Mouse (Mus musculus) small intestine, adult 2 months (tissue): ENCODE data around the gene Ccdc30. TPM values are rescaled to one million over a fixed set of nuclear protein-coding genes. Genes with fewer than 3 reads are reported as not detected.
A peak's percentile ranks its signal among the peaks of the same experiment; 100 is the strongest.

Experiments used
- H3K27ac ChIP-seq: fragments of 200-500 bp; 2 replicates; pipeline ENCODE4 v1.5.1; 2012; ENCODE audit warnings: low read depth, low read length, control low read depth, inconsistent platforms; ENCODE audit not compliant: insufficient read depth
- H3K27me3 ChIP-seq: fragments of 200-500 bp; 2 replicates; pipeline ENCODE4 v1.6.1; 2012; ENCODE audit warnings: mild to moderate bottlenecking, moderate library complexity, low read length, inconsistent platforms; ENCODE audit not compliant: control insufficient read depth, insufficient read depth
- H3K36me3 ChIP-seq: fragments of 200-500 bp; 2 replicates; pipeline ENCODE4 v1.6.1; 2012; ENCODE audit warnings: mild to moderate bottlenecking, low read length, control low read depth, inconsistent platforms; ENCODE audit not compliant: control insufficient read depth, insufficient read depth
- H3K4me1 ChIP-seq: fragments of 200-500 bp; 2 replicates; pipeline ENCODE4 v1.6.1; 2012; ENCODE audit warnings: low read length, inconsistent platforms, mixed read lengths; ENCODE audit not compliant: control insufficient read depth, insufficient read depth, insufficient read length
- H3K4me3 ChIP-seq: fragments of 200-500 bp; 2 replicates; pipeline ENCODE4 v1.5.1; 2012; ENCODE audit warnings: low read depth, mild to moderate bottlenecking, control low read depth, inconsistent platforms, low read length, moderate library complexity
- CTCF ChIP-seq: fragments of 200-500 bp; IDR thresholded peaks from 2 replicates; pipeline ENCODE4 v1.5.1; 2012; ENCODE audit warnings: low read depth, mild to moderate bottlenecking, control low read depth, inconsistent platforms, low read length, moderate library complexity, mixed read lengths; ENCODE audit not compliant: insufficient replicate concordance, insufficient read length; ENCODE audit errors: extremely low read depth
- POLR2A ChIP-seq: fragments of 200-500 bp; IDR thresholded peaks from 2 replicates; pipeline ENCODE4 v1.6.1; 2012; ENCODE audit warnings: low read depth, mild to moderate bottlenecking, control low read depth, inconsistent platforms, low read length, moderate library complexity
- WGBS: fragments of 180-500 bp; shearing (Covaris S2); methylation state at CpG from one replicate; pipeline ENCODE4 v1.1.7; 2018; 5-methylcytosine and 5-hydroxymethylcytosine counted together
- polyA plus RNA-seq: library from polyadenylated mRNA; depleted of rRNA; stranded (reverse); fragments of >200 nt; gene quantifications from 2 replicates; pipeline ENCODE4 v1.2.3, GENCODE M21; 2012

The Ccdc30 gene
- polyA plus RNA-seq, 1 experiment: 0.10 TPM

DNA sequence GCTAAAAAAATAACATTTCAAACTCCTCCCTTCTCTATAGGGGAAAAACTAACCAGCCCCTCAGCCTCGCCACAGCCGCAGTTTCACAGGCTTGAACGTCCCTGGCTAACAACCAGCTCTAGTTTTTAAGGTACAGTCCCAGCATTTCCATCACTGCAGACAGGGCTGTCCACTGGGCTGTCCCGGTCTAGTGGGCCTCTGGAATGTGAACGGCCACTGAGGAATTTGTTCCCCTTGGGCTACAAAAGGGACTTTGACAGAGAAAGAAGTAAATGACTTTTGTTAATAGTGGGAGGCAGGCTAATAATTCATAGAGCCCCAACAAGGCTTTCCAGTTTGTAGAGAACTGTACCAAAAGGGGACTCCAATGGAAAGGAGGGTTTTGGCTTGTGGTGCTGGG, 109.9 kb downstream of the Ccdc30 start:
- no peak overlapping the region for H3K27ac ChIP-seq

GRCm38 (mm10) chr4:119303291-119303690, 112.0 kb downstream of the Ccdc30 start:
- no peak overlapping the region for H3K4me3 ChIP-seq
- H3K4me1 ChIP-seq: no peaks in the 10 kb centered on the region
- WGBS: 89% methylated on average over 8 of the region's 8 CpGs
- H3K36me3 ChIP-seq: peaks cover 9% of the 10 kb centered on the region
- H3K27ac ChIP-seq: no peak overlapping the region
- TF ChIP-seq CTCF: no peak
- TF ChIP-seq POLR2A: no peak
- H3K27me3 ChIP-seq: no peaks in the 10 kb centered on the region

More for the DNA sequence above, 109.9 kb downstream of the Ccdc30 start:
- Histone ChIP-seq H3K36me3 (peaks cover 16% of the 10 kb centered on the region), H3K4me1 (no peaks in the 10 kb centered on the region), H3K27me3 (no peaks in the 10 kb centered on the region), H3K4me3 (no peak overlapping the region)
- 87% methylated on average over 5 of the region's 5 CpGs for WGBS
- TF ChIP-seq CTCF (no peak), POLR2A (no peak)

GRCm38 (mm10) chr4:119301777-119302176, 113.5 kb downstream of the Ccdc30 start:
- no peak for TF ChIP-seq POLR2A
- TF ChIP-seq CTCF: no peak
- 28% methylated on average over 3 of the region's 3 CpGs for WGBS
- no peaks in the 10 kb centered on the region for H3K36me3 ChIP-seq
- H3K27me3 ChIP-seq: no peaks in the 10 kb centered on the region
- H3K4me1 ChIP-seq: no peaks in the 10 kb centered on the region
- H3K27ac ChIP-seq: no peak overlapping the region
- no peak overlapping the region for H3K4me3 ChIP-seq

GRCm38 (mm10) chr4:119300761-119301160, 114.6 kb downstream of the Ccdc30 start:
- H3K4me1 ChIP-seq: no peaks in the 10 kb centered on the region
- 89% methylated on average over 3 of the region's 3 CpGs for WGBS
- H3K36me3 ChIP-seq: no peaks in the 10 kb centered on the region
- H3K27ac ChIP-seq: no peak overlapping the region
- no peak for TF ChIP-seq POLR2A
- no peak for TF ChIP-seq CTCF
- no peaks in the 10 kb centered on the region for H3K27me3 ChIP-seq
- H3K4me3 ChIP-seq: no peak overlapping the region

DNA sequence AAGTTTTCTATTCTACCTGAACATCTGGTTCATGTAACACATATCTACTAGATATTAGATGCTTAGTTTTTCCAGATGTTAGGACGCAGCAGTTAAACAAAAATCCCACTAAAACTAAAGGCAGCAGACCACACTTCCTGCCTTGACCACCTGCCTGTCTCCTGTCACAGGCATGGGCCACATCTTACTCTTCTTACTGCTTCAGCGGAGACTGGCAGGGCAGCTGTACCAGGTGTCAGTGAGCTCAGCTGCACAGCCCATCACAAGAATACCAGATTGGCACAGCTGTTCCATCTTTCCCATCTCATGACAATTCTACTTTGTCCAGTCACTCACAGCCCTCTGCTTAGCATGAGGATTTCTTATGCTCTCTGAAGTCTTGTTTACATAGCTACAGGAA, 118.0 kb downstream of the Ccdc30 start:
- H3K4me1 ChIP-seq: peaks cover 3% of the 10 kb centered on the region; the same call in 1 of the 2 replicates
- no peak overlapping the region for H3K27ac ChIP-seq
- 83% methylated on average over 2 of the region's 2 CpGs for WGBS
- TF ChIP-seq CTCF (no peak), POLR2A (no peak)
- H3K36me3 ChIP-seq: no peaks in the 10 kb centered on the region; the same call in 1 of the 2 replicates
- no peak overlapping the region for H3K4me3 ChIP-seq
- H3K27me3 ChIP-seq: no peaks in the 10 kb centered on the region

- H3K4me3 ChIP-seq: peak overlapping the region; percentile 28; the same call in 1 of the 2 replicates
- H3K36me3 ChIP-seq: peaks cover 2% of the 10 kb centered on the region
- WGBS: 3% methylated on average over 6 of the region's 6 CpGs
- no peak overlapping the region for H3K27ac ChIP-seq
- no peak for TF ChIP-seq POLR2A
- no peak for TF ChIP-seq CTCF
- H3K4me1 ChIP-seq: peaks cover 3% of the 10 kb centered on the region; the same call in 1 of the 2 replicates
- H3K27me3 ChIP-seq: no peaks in the 10 kb centered on the region
Observed at GRCm38 (mm10) chr4:119295134-119295453, 120.2 kb downstream of the Ccdc30 start.

GRCm38 (mm10) chr4:119294415-119295133, 120.7 kb downstream of the Ccdc30 start, which contains the start of gene Ybx1:
TSS of gene Ybx1 (minus strand) at chr4:119294604.
- Histone ChIP-seq H3K4me1 (peaks cover 3% of the 10 kb centered on the region; the same call in 1 of the 2 replicates), H3K36me3 (peaks cover 2% of the 10 kb centered on the region), H3K27ac (peak within 1 kb of the TSS; percentile 75), H3K4me3 (peak within 1 kb of the TSS; percentile 98), H3K27me3 (no peaks in the 10 kb centered on the region)
- WGBS: under 1% methylated on average over 57 of the region's 61 CpGs
- TF ChIP-seq CTCF (no peak), POLR2A (peak; percentile 67)
